Mouse (Mus musculus) forebrain, embryonic 13.5 days (tissue): ENCODE data around the gene Otx1. TPM values are rescaled to one million over a fixed set of nuclear protein-coding genes. Genes with fewer than 3 reads are reported as not detected.

Experiments used
- ATAC-seq: fragments of 200-750 bp; cut with Nextera tagmentation; 2 replicates; pipeline ENCODE4 v1.8.0; 2017
- H3K27ac ChIP-seq: fragments of 300-500 bp; sonication (generic); 2 replicates; pipeline ENCODE4 v1.5.1; 2015; ENCODE audit warnings: inconsistent platforms, mild to moderate bottlenecking, moderate library complexity
- H3K27me3 ChIP-seq: fragments of 300-500 bp; sonication (generic); 2 replicates; pipeline ENCODE4 v1.6.1; 2015; ENCODE audit warnings: mild to moderate bottlenecking, inconsistent platforms
- H3K36me3 ChIP-seq: fragments of 300-500 bp; sonication (generic); 2 replicates; pipeline ENCODE4 v1.6.1; 2015; ENCODE audit warnings: mild to moderate bottlenecking, inconsistent platforms; ENCODE audit not compliant: poor library complexity, severe bottlenecking
- H3K4me1 ChIP-seq: fragments of 300-500 bp; sonication (generic); 2 replicates; pipeline ENCODE4 v1.6.1; 2015; ENCODE audit warnings: inconsistent platforms
- H3K4me2 ChIP-seq: fragments of 300-500 bp; sonication (generic); 2 replicates; pipeline ENCODE4 v1.6.1; 2015; ENCODE audit warnings: inconsistent platforms, mild to moderate bottlenecking, moderate library complexity
- H3K4me3 ChIP-seq: fragments of 300-500 bp; sonication (generic); 2 replicates; pipeline ENCODE4 v1.5.1; 2015; ENCODE audit warnings: mild to moderate bottlenecking, inconsistent platforms
- H3K9ac ChIP-seq: fragments of 300-500 bp; sonication (generic); 2 replicates; pipeline ENCODE4 v1.6.1; 2015; ENCODE audit warnings: mild to moderate bottlenecking, inconsistent platforms
- H3K9me3 ChIP-seq: fragments of 300-500 bp; sonication (generic); replicated peaks from 2 replicates; pipeline ENCODE4 v1.6.1; 2016; ENCODE audit warnings: inconsistent platforms
- WGBS: fragments of 180-500 bp; shearing (Covaris S2); methylation state at CpG from one replicate; pipeline ENCODE4 v1.1.7; 2015; 5-methylcytosine and 5-hydroxymethylcytosine counted together
- polyA plus RNA-seq: library from polyadenylated mRNA; unstranded; fragments of >200 nt; fragmentation: Nextera tagmentation; extraction: Ambion mirVana; gene quantifications from 2 replicates; pipeline ENCODE4 v1.2.1, GENCODE M21; 2015

Otx1 gene
- polyA plus RNA-seq, 1 experiment from 2014 or later, result 20.0 TPM

GRCm38 (mm10) chr11:21974005-21974531 lies 28.6 kb downstream of the Otx1 start:
- Histone ChIP-seq H3K9me3 (no peaks in the 10 kb centered on the region), H3K4me2 (no peak overlapping the region), H3K36me3 (no peaks in the 10 kb centered on the region), H3K4me1 (no peaks in the 10 kb centered on the region), H3K27me3 (no peaks in the 10 kb centered on the region), H3K27ac (no peak overlapping the region), H3K4me3 (no peak overlapping the region), H3K9ac (no peak overlapping the region)
- 78% methylated on average over 5 of the region's 5 CpGs for WGBS
- ATAC-seq, result no peak

GRCm38 (mm10) chr11:21973597-21973996 lies 29.1 kb downstream of the Otx1 start:
- Histone ChIP-seq H3K4me3 (no peak overlapping the region), H3K4me2 (no peak overlapping the region), H3K9ac (no peak overlapping the region), H3K9me3 (no peaks in the 10 kb centered on the region), H3K36me3 (no peaks in the 10 kb centered on the region), H3K27me3 (no peaks in the 10 kb centered on the region), H3K4me1 (no peaks in the 10 kb centered on the region), H3K27ac (no peak overlapping the region)
- no peak for ATAC-seq
- 84% methylated on average over 3 of the region's 3 CpGs for WGBS

DNA sequence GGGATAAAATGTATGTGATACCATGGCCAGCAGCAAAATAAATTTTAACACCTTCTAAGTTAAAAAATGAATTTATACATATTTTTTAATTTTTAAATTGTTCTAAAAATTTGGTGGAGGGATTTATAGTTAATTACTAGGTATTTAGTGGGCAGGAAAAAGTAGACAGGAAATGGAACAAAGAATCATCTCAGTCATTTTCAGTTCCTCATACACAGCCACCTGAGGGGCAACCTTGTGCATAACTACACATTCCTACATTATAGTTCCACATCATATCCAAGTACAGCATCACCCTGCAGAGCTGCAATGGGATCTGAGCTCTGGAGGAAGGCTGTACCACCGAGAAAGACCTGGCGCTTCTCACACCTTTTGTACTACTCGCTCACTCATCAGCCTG lies 33.8 kb downstream of the Otx1 start:
- 93% methylated on average over 3 of the region's 3 CpGs for WGBS
- H3K27ac ChIP-seq, result no peak overlapping the region
- no peak for ATAC-seq
- H3K9me3 ChIP-seq, result no peaks in the 10 kb centered on the region
- no peak overlapping the region for H3K4me2 ChIP-seq
- H3K36me3 ChIP-seq, result no peaks in the 10 kb centered on the region
- H3K9ac ChIP-seq, result no peak overlapping the region
- no peaks in the 10 kb centered on the region for H3K27me3 ChIP-seq
- H3K4me3 ChIP-seq, result no peak overlapping the region
- no peaks in the 10 kb centered on the region for H3K4me1 ChIP-seq

- H3K4me2 ChIP-seq, result no peak overlapping the region
- no peak for ATAC-seq
- no peak overlapping the region for H3K27ac ChIP-seq
- H3K4me3 ChIP-seq, result no peak overlapping the region
- 91% methylated on average over 7 of the region's 7 CpGs for WGBS
- no peaks in the 10 kb centered on the region for H3K9me3 ChIP-seq
- no peaks in the 10 kb centered on the region for H3K36me3 ChIP-seq
- no peak overlapping the region for H3K9ac ChIP-seq
- no peaks in the 10 kb centered on the region for H3K4me1 ChIP-seq
- H3K27me3 ChIP-seq, result no peaks in the 10 kb centered on the region
These were observed 47.5 kb downstream of the Otx1 start for GRCm38 (mm10) chr11:21955167-21955566.

DNA sequence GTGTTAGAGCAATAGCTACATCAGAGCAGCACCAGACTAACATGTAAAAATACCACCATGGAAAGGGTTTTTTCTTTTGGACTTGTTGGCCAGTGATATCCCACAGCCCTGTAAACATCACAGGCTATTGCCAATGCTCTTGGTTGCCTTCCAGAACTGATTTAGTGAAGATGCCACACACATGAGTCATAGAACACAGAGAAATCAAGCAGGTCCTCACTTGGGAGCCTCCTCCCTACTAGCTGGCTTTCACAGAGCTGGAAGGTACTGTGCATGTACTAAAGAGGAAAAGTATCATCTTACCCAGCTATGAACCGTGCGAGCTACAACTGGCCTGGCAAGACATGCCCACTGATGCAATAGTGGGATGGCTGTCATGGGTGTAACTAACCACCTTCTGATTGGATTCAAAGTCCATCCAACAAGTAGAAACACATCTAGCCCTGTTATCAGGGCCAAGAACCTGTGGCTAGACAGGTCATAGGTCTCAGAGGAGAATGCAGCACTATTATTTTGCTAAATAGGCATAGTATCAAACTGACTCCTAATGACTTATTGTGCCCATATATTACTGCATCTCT lies 51.0 kb downstream of the Otx1 start:
- Histone ChIP-seq H3K4me1 (no peaks in the 10 kb centered on the region), H3K27me3 (no peaks in the 10 kb centered on the region), H3K4me2 (no peak overlapping the region), H3K36me3 (no peaks in the 10 kb centered on the region), H3K4me3 (no peak overlapping the region), H3K27ac (no peak overlapping the region), H3K9ac (no peak overlapping the region), H3K9me3 (no peaks in the 10 kb centered on the region)
- ATAC-seq, result no peak
- 94% methylated on average over 2 of the region's 2 CpGs for WGBS

DNA sequence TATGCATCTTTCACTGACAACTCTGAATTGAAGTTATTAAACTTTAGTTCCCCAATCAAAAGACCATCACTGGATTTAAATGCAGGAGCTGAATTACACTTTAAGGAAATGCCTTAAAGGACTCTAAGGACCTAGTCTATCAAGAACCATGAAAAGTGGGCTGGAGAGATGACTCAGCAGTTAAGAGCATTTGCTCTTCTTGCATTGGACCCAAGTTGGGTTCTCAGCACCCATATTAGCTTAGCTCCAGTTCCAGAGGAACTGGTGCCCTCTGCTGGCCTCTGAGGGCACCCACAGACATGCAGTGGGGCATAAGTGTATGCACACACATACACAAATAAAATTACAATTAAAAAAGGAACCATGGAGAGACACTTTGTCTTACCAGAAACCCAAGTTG lies 52.6 kb downstream of the Otx1 start:
- Histone ChIP-seq H3K4me3 (no peak overlapping the region), H3K4me1 (no peaks in the 10 kb centered on the region), H3K9ac (no peak overlapping the region), H3K4me2 (no peak overlapping the region), H3K9me3 (no peaks in the 10 kb centered on the region), H3K36me3 (no peaks in the 10 kb centered on the region), H3K27me3 (no peaks in the 10 kb centered on the region), H3K27ac (no peak overlapping the region)
- no peak for ATAC-seq
